Mouse (Mus musculus) effector memory CD4-positive, alpha-beta T cell, adult 7 months (primary cell): ENCODE measurements around the gene Pimreg. TPM values are rescaled to one million over a fixed set of nuclear protein-coding genes. Genes with fewer than 3 reads are reported as not detected.

Source experiments
- polyA plus RNA-seq: library from polyadenylated mRNA; unstranded; fragments of 100-300 nt; shearing (Covaris generic); gene quantifications from one replicate; pipeline ENCODE4 v1.2.1, GENCODE M21; 2017

Pimreg gene
- 0.83 TPM for polyA plus RNA-seq

GRCm38 (mm10) chr11:72041768-72042607 lies at the start of gene Pimreg:
Gene Pimreg, plus strand, starts transcription at chr11:72042032.

GRCm38 (mm10) chr11:72037409-72037808 lies 4.4 kb upstream of the Pimreg start, which contains the start of gene Aipl1:
Gene Aipl1, minus strand, starts transcription at chr11:72037509.

Other genes with a start within 250 kb of the Pimreg start
- 0.22 TPM for gene Aipl1, start 4.5 kb upstream of the Pimreg start, polyA plus RNA-seq
- gene Pitpnm3, start 93.7 kb downstream of the Pimreg start, polyA plus RNA-seq = 0.54 TPM
- gene Gm43951, start 164.8 kb downstream of the Pimreg start, polyA plus RNA-seq = 0.17 TPM
- 14.3 TPM for gene 4933427D14Rik, start 165.4 kb downstream of the Pimreg start, polyA plus RNA-seq
- 69.0 TPM for gene Txndc17, start 165.5 kb downstream of the Pimreg start, polyA plus RNA-seq
- gene Med31, start 173.6 kb downstream of the Pimreg start, polyA plus RNA-seq = 22.9 TPM
- gene Slc13a5, start 225.2 kb downstream of the Pimreg start, polyA plus RNA-seq = not detected